Mouse (Mus musculus) fibroblast of lung, adult 2 months (primary cell): ENCODE measurements at regions not wholly inside any gene's neighbourhood (a gene's known extent, or its start where the extent isn't known, plus 50 kb on each side); places are given as distances from the start of the nearest gene placed in this dataset.
"Not testable (repeated sequence)": the region's sequence is repeated elsewhere in the genome, so short reads cannot be mapped to it uniquely, and the experiment has no call there.

Experiments
- DNase-seq: peaks from one replicate; pipeline ENCODE4 v3.0.0-alpha.2; 2011; ENCODE audit warnings: low read depth

DNA sequence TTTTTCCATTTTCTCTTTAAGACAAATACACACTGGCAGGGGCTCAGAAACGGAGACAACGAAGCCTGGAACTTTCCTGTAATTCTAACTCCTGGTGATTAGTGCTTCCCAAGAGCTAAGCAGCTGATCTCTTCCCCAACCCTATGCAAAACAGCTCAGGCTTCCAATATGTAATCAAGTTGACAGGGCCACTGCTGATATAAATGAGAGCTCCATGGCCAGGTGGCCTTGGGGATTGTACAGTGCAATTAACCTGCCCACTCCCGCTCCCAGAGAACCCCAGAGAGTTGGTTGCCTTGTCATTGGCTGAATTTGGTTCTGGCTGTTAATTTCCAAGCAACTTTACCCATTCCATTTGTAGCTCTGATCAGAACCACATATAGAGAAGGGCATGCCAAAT is 67.8 kb downstream of the 4933415F23Rik start:
- DNase-seq = no peak

DNA sequence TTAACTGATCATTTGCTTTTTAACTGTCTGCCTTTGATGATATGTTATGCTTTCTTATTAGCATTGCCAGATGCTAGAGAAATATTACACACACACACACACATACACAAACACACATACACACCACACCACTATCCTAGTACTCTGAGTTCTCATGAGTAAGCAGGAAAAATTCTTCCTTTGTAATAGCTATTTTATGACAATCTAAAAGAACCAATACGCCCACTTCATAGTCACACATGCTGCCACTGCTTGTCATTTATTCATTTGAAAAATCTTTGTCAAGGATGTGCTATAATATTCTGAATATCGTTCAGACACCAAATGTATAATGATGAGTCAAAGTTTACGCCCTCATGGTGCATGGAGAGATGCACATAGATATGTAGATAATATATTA is 78.5 kb downstream of the 4933415F23Rik start:
- no peak for DNase-seq

DNA sequence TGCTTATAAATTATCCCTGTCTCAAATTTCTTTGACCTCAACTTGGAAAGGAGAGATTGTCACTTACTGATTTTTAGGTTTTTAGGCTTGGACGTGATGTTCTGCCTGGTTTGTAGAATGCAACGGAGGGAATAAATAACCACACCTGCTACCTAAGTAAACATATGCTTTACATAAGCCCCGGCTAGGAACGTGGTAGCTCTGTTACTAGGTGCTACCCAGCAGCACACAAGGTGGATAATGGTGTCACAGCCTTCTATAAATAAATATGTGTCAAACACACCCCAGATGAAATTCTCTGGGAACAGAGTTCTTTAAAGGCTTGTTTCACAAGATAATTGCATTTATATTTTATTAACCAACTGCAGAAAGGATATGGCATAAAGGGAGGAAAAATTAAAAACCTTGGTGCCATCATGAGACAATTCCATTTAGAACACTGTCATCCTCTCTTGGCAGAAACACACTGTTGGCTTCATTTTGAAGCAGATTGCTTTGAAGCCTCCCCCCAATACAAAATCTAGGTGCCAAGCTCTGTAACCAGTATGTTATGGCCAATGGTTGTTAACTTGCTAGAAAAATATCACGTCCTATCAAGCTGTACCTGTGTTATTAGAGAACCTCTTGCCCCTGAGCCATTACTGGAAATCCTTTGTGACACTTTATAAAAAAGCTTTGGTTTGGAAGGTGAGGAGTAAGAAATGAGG is 94.1 kb downstream of the 4933415F23Rik start:
- no peak for DNase-seq

DNA sequence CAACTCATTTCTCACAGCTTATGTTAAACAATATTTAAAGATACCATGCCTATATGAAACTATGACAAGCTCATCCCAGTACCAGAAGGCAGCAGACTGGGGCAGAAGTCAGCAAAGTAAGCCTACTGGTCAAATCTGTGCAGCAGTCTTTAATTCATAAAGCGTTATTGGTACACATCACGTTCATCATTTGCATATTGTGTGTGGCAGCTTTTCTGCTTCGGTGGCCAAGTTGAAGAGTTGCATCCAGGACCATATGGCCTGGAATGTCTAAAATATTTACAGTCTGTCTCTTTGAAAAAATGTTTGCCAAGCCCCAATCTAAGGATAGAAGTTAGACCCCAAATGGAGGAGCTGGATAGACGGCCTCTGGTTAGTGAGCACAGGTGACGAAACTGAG is 97.2 kb downstream of the 4933415F23Rik start:
- no peak for DNase-seq

DNA sequence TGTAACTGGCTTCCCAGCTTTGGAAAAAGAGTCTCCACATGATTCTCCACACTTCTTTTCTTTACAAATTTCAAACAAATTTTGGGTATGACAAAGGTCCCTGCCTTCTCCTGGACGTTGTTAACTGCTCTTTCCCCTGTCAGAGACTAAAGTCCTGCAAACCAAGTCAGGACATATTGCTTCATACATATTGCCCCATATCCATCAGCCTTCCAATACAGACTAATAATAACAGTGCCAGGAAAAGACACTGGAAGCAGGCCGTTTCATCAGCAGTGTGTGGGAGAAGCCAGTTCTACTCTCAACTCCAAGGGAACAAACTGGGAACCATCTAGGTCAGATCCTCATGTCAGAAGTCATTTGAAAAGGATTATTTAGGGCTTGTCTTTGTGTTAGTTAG is 105.4 kb downstream of the 4933415F23Rik start:
- DNase-seq = no peak

DNA sequence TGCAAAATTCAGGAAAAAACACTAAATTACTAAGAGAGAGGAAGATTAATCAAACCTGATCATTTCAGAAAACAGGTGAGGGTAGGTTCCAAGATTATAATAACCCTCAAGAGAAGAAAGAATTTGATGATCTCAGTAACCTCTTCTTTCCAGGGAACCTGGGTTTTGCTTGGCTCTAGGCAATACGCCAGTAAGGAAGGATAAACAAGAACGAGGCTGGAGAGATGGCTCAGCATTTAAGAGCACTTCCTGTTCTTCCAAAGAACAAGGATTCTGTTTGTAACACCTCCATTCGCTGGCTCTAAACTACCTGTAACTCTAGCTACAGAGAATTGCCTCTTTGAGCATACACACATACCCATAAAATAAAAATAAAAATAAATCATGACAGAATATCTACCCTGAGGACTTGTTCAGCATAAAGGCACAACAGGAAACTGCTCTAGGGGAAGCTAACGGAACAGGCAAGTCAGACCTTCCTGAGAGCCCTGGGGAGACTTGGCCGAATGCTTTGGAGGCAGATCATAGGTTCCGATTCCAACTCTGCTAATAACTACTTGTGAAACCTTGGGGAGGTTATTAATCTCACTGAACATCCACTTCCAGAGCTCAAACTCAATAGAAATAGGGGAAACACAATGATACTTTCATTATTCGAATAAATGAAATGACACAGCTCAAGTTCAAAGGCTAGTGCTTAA is 112.4 kb downstream of the 4933415F23Rik start:
- DNase-seq = no peak

DNA sequence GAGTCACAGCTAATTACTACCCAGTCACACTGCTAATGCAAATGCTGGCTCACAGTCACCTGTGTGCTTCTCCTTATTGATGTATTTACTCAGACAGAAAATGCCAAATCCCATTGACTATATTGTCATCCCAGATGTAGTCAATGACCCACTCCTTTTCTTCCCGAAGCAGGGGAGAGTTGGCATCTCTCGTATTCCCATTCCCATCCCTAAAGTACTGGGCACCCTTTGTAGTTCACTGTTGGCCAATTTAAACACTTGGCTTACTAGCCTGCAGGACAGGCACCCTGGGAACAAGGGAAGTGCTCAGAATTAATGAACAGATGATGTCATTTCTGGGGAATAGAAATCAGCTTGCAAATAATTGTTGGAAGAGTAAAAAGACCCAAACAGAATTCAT is 114.5 kb downstream of the 4933415F23Rik start:
- DNase-seq = no peak

DNA sequence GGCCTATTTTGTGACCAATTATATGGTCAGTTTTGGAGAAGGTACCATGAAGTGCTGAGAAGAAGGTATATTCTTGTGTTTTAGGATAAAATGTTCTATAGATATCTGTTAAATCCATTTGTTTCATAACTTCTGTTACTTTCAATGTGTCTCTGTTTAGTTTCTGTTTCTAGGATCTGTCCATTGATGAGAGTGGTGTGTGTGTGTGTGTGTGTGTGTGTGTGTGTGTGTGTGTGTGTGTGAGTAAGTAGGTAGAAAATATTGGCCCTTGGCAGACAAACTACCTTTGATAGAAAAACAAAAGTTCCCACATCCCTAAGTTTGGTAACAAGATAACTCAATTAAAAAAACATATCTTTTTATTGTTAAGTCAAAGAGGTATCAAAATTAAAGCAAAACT is 117.8 kb downstream of the 4933415F23Rik start:
- DNase-seq = not testable (repeated sequence)

DNA sequence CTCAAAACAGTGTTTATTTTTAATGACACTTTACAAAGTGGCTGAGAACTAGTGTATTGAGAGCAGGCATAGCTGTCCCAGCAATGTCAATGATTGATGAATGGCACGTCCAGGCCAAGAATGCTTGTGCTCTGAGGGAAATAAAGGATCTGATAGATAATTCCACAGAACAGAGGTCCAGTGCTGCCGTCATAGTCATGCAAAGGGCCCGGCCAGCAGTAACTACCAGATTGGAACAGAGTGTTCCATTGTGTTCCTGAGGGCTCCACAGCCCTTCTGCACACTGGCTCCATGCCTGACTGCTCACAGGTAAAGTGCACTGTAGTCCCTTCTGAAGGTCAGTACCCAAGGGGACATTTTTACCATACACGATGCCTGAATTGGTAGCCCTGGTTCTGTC is 127.1 kb downstream of the 4933415F23Rik start:
- peak; percentile 1 for DNase-seq

DNA sequence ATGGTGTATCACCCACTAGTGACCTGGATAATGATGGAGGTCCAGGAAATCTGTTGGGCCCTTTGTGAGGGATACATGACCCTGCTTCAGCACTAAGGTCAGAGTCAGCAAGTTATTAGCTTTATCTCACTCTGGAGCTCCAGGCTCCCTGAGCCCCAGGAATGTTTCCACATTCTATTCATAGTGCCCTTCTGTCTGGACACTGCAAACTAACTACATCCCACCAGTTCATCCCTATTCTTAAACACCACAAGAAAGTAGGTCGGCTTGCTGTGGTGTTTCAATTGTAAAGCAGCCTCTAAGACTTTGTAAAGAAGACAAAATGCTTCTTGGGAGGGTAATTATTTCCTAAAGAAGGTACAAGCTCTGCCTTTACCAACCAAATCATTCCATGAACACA is 138.2 kb upstream of the Rims1 start:
- DNase-seq = no peak

DNA sequence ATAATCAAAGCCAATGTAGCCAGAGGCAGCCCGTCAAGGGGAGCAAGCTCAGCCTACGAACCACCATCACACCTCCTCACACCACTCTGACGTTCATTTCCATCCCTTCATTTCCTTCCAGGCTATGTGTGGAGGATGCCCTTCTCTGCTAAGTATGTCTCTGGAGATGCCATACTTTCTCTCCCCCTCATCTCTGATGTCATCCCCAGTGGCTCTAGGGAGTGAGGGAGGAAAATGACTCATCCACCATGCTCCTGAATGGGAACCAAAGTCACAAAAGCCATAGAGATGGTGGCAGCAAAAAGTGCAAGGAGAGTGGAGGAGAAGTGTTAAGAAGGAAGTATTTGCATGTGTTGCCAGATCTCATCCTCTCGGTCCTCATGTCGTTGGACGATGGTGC is 134.0 kb upstream of the Rims1 start:
- no peak for DNase-seq

DNA sequence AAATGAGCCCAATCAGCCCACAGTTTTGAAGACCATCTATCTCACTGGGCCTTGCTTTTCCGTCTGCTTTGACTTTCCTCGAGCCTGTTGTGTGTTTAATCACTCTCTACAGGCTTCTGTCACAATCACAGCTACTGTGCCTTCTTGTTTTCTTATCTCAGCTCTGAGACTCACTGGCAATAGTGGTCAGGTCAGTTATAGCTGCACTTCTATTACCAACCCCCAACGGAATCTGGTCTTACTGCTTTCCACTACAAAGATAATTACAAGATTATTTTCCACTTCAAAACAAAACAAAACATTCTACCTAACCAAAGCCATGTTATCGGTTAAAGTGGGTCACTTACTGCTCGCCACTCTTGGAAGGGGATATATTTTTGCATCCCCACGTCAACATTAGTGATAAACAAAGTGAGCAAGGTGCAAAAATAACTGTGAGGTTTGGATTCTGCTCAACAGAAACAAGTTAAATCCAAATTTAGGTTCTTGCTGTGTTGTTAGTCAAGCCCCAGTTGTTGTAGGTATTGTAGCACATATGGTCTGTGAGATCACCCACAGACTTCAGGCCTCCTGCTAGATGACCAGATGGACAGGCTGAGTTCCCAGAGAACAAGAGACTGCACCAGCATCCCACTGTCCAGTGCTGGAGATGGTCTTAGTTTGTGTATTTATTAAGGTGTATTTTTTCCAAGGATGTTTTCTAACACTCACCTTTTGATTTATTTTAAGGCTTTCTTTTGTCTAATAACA is 125.5 kb upstream of the Rims1 start:
- no peak for DNase-seq

DNA sequence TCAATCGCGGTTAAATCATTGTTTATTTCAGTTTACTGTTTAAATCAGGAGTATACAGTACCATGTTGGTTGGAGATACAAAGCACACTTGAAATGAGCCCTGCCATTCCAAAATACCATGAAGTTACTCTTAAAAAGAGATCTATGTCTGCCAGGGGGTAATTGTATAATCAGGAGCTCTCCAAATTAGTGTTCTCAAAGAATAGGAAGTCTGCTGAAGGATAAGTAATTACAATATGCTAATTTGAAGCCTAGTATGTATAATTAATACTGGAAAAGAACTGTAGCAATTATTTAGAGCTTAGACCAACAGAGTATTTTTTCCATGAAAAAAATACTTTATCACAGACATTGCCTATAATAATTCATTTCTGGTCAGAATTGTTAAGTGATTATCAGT is 97.2 kb upstream of the Rims1 start:
- no peak for DNase-seq

DNA sequence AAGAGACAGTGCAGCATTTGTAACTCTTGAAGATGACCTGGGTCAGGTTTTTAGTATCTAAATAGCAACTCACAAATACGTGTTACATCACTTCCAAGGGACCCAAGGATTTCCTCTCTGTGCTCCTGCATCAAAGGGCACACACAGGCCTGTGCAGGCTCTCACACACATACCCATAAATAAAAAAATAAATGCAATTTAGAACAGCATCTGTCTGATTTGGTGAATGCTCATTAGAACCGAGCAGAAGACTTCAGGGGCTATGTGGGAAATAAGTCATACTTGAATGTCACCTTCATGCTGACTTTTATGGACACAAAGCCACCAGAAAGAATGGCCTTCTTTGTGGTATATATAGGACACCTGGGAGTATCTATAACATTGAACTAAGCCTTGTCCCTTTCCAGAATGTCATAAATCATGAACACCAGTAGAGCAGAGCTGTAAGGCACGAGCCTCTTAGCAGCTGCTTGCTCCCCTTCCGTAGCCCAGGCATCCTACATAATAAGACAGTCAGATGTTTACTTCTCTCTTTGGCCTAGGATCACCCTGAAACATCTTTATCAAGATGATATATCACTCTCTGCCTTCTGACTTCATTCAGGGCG is 95.3 kb upstream of the Rims1 start:
- no peak for DNase-seq

DNA sequence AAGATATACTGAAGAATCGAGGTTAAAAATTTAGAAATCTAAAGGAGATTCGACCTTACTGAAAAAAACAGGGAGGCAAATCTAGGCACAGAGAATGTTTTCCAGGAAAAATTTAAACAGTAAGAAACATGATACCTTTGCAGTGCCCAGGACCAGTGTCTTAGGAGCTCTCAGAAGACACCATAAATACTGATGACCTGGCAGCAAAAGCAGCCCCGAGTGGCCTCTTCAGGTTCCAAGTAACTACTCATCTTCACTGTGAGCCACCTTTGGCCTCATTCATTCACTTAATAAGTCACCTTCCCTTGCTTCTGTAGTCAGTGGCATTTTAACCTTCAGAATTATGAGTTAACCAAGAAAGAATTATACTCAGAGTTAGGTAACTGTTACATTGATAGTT is 89.3 kb upstream of the Rims1 start:
- DNase-seq = no peak

DNA sequence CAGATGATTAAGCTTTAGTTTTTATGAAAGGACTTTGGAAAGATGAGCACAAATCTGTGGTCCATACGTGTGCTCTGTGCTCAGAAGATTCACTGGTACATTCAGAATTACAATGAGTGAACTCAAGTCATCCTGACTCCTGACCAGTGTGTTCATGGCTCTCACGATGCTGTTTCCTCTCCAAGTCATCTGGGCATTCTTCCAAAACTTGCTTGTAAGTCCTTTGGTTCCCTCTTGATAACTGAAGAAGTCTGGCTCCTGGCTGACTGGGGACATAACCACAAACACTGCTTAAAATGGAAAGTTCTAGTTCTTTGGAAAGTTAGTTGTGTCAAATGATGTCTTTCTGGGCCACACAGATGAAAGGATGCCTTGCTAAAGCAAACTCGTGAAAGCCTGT is 57.2 kb upstream of the Rims1 start:
- DNase-seq = no peak
